Mouse (Mus musculus) stomach, postnatal 0 days (tissue): ENCODE measurements around the gene Agpat4.

ENCODE experiments used
- CTCF ChIP-seq: IDR thresholded peaks from 2 replicates; pipeline ENCODE4 v1.5.1; 2016; ENCODE audit warnings: antibody characterized with exemption, low read depth, mild to moderate bottlenecking, moderate library complexity
- EP300 ChIP-seq: optimal IDR thresholded peaks from 2 replicates; pipeline ENCODE3; 2016; ENCODE audit warnings: antibody characterized with exemption

- TF ChIP-seq CTCF (no peak), EP300 (no peak)
Observed at GRCm38 (mm10) chr17:12115086-12115485, 3.4 kb upstream of the Agpat4 start.
